Mouse (Mus musculus) small intestine, adult 2 months (tissue): ENCODE measurements around the gene Brip1.

Experiments
- CTCF ChIP-seq: fragments of 200-500 bp; IDR thresholded peaks from 2 replicates; pipeline ENCODE4 v1.5.1; 2012; ENCODE audit warnings: low read depth, mild to moderate bottlenecking, control low read depth, inconsistent platforms, low read length, moderate library complexity, mixed read lengths; ENCODE audit not compliant: insufficient replicate concordance, insufficient read length; ENCODE audit errors: extremely low read depth
- POLR2A ChIP-seq: fragments of 200-500 bp; IDR thresholded peaks from 2 replicates; pipeline ENCODE4 v1.6.1; 2012; ENCODE audit warnings: low read depth, mild to moderate bottlenecking, control low read depth, inconsistent platforms, low read length, moderate library complexity

DNA sequence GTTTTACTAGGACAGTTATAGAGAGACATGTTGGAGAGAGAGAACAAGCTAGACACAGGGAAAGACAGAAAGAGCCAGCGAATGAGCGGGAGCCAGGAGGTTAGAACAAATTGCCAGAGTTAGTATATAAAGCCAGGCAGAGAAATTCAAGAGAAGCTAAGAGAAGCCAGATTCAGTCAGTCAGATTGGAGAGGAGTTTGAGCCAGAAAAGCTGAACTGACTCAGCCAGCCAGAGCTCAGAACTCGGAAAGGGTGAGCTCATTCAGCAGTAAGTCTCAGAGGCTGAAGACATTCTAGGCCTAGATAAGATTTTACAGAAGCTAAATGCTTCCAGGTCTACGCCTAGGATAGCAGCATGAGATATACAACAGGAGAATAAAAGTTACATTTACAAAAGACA is 190.5 kb downstream of the Brip1 start:
- no peak for TF ChIP-seq CTCF
- no peak for TF ChIP-seq POLR2A
